Mouse (Mus musculus) ES-CJ7 (cell line): ENCODE data around the gene Cish.

Experiments
- DNase-seq: peaks from one replicate; pipeline ENCODE4 v3.0.0; 2011; ENCODE audit warnings: low read depth, low spot score

The Cish gene

DNA sequence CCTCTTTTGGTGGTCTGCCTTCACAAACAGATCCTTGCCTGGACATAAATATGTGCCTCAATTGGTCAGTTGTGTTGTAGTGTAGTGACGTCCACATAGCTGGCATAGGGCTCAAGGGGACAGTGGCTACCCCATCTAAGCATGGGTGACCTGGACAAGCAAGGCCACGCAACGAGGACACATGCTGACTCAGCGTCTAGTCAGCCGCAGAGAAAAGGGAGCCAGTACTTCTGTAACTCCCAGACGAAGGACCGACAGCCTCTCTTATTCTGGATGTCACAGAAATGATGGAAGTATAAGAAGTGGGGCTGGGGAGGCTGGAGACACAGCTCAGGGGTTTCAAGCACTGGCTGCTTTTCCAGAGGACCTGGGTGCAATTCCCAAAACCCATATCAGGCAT lies 18.2 kb upstream of the Cish start:
- DNase-seq, result no peak

DNA sequence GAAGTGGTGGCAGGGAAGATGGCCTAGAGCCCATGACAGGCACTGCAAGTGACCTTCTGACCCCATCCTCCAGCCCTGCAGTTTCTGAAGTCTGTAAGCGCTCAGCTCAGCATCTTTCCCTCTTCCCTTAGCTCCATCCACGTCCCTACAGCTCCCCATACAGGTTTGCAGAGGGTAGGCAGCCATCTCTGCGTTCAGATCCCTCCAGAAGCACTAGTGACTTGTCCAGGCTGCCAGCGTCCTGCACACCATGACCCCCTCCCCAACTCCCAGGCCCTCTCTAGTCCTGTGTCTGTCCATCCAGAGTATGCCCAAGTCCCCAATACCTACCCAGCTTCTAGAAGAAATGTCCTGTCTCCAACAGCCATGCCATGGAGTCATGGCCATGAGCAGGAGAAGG lies 17.7 kb upstream of the Cish start:
- DNase-seq, result peak; percentile 34

DNA sequence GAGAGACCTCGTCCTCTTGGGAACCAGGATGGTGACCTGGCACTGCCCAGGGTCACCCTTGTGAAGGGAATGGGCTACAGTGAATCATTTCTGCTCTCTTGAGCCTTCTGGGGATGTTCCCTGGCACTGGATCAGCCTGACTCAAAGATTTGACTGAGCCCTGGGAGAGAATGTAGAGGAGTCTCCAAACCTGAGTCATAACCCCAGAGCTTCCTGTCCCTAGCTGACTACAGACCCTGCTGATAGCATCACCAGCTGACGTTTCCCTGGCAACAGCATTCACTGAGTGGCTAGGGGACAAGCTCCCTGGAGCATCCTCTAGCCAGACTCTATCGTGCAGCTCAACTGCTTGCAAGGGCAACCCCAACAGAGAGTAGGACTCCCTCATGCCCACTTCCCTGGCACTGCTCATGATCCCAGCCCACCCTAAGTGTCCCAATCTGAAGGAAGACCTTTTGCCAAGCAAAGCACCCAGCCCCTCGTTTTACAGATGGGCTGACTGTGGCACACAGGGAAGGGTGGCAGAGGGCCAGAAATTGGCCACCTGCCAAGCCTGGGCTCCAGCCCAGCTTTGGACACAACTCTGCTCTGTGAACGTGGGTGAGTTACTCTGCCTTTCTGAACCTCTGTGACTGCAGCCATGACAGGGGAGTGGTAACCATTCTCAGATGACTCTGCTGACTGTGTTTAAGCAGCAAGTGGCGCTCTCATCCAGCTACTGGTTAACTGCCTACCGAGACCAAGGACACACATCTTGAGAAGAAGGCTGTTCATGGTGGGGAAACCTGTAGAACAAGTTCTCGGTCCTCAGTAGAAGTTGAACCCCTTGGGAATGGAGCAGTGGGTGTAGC lies 17.1 kb upstream of the Cish start:
- DNase-seq, result peak; percentile 38

DNA sequence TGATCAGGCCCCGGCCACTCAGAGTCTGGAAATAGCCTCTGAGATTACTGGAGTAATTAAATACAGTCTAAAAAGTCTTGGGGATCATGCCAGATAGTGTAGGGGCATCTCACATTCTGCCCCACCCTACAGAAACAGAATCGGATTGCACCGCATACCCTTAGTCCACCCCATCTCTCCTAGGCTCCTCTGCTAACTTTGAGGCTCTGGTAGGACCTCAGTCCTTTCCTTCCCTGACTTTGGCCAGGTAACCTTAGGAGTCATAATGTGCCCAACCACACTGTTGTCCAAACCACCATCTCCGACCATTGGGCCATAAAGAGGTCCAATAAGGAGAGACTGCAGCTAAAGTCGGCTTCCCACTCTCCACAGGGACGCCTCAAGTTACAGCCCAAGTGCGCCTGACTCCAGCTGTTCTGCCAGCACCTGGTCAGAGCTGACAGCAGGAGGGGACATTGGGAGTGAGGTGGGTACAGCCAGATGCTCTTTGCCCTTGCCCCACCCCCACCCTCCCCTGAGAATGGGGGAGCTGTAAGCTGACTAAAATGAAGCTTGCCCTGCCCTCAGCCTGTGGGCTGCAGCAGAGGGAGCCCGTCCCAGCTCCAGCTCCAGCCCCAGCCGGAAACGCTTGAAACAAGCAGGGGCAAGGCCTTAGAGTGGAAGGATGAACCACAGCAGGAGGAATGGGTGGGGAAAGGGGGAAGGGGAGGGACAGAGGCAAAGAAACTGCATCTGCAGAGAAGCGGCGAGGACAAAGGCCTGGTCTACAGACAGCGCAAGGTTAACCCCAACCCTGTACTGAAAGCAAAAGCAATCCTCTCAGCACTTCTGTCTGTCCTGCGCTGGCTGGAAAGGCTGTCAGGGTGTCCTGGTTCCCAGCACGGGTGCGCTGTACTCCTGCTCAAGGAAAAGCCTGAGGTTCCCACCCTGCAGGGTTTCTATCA lies 16.2 kb upstream of the Cish start:
- DNase-seq, result peak; percentile 92

DNA sequence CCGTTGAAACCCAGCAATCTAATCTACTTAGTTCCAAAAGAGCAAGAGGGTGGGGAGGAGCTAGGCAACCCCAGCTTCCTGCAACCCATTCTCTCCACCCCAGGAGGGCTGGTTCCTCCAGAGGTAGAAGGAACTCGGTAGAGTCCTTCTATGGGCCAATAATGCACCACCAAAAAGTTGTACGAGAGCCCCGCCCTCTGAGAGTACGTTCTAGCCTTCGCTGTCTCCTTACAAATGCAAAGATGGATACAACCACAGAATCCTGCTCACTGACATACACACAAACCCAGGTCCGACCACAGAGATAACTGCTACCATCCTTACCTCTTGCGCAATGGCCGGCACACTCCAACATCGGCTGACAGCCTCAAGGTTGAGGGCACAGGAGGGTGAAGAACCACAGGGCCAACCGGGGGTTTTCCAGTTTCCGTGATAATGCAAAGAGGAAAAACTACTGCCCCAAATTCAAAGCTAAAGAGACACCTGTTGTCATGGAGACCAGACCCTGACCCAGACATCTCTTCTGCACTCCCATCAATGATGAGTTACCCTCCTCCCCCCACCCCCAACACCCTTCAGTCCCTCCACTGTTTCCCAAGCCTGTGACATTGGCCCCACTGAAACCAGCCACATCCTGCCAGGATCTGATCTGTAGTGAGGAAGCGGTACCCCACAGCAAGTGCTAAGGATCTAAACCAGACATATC lies 15.4 kb upstream of the Cish start:
- DNase-seq, result peak; percentile 94

DNA sequence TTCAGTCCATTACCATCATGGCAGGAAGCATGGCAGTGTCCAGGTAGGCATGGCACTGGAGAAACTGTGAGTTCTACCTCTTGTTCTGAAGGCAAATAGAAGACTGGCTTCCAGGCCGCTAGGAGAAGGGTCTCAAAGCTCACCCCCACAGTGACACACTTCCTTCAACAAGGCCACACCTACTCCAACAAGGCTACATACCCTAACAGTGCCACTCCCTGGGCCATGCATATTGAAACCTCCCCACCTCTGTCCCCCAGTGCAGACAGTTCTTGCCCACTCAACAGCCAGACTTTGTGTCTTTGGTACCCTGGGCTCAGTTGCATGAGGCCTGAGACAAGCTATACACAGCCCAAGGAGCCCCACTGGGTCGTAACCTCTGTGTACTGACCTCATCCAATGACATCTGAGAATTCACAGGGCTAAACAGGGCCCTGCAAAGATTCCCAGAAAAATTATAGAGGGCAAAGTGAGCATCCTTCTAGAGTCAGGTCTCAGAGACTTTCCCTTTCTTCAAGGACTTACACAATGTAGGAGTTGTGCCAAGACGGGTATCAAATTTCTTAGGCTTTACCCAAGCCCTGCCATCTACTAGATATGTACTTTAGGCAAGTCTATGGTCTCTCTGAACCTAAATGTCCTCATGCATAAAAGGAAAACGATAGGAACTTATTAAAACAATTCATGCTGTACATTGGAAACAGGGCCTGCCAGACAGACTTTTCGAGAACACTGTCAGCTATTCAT lies 14.4 kb upstream of the Cish start:
- peak; percentile 49 for DNase-seq

DNA sequence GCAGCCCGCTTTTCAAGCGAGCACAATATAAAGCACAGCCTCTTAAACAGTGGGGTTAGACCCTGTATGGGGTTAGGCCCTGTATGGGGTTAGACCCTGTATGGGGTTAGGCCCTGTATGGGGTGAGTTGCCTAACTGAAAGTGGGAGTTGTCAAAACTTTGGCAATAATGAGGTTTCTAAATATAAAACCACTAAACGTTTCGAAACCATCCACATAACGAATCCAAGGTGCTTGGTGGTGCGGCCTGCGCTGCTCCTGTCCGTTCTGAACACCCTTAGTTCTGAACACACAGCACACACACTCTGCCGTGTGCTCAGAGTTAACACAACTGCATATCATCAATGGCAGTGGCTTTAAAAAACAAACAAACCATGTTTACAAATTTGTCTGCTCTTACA lies 12.9 kb upstream of the Cish start:
- DNase-seq, result no peak

DNA sequence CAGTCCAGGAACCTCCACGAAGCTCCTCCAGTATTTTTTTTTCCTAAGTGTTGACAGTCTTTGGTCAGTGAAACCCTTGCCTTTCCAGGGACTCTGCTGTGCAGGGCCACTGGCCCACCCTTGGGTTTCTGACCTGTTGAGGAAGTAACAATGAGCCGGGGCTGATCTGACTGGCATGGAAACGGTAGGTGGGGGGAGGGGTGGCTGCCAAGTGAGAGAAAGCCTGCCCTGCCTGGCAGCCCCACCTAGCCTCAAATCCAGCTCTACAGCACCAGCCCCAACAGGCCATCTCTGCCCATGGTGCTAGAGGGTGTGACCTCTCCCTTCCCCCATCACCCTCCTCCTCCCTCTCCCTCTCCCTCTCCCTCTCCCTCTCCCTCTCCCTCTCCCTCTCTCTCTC lies 10.8 kb upstream of the Cish start:
- peak; percentile 32 for DNase-seq

DNA sequence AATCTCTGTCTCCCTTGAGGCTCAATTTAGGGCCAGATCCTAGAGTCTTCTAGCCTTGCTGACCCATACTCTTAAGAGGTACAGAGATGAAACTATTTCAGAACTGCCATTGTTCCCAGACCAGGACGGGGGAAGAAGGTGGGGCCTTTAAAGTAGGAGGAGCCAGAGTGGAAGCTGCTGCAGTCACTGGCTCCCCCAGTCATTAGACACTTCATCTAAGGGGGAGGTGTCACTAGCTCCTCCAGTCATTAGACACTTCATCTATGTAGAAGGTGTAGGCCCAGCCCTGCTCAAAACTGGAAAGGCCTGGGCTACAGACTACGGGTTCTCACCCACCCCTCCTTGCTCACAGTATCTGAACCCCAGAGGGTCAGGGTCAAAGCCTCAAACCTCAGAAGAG lies 8.5 kb upstream of the Cish start:
- no peak for DNase-seq

DNA sequence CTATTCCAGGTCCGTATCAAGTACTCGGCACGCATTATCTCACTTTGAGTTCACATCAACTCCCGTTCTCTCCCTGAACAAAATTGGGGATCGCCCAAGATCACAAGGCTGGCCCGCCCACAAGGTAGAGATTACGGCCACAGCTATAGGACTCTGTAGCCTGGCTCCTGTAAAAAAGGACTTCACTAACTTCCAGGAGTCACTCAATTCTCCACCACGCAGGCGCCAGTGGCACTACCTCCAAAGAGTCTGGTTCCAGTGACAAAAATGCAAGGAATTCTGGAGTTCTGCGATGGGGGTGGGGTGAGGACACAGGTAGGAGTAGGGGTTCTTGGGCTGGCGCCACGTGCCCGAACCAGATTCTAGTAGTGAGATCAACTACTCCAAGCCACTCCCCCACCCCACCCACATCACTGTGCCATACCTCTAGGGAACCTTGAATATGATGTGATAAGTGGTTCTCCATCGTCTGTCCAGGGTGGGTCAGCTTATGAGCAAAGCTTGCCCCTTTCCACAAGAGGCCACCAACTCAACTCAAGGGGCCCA lies 7.6 kb upstream of the Cish start:
- no peak for DNase-seq

DNA sequence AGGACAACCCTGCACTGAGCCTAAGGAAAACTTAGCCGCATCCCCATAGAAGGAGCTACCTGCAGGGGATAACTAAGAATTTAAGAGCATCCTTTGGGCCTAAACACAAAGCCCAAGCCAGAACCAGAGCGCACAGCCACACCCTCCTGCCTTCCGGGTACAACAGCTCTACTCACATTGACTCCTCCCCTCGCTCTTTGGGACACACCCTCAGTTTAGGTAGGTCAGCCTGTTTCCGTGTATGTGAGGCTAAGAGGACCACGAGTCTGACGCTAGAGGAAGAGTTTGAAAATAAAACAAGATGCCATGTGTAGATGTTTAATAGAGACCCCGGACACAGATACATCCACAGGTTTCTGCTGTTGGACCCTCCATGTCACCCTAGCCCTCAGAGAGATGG lies 7.1 kb upstream of the Cish start:
- DNase-seq, result peak; percentile 86

DNA sequence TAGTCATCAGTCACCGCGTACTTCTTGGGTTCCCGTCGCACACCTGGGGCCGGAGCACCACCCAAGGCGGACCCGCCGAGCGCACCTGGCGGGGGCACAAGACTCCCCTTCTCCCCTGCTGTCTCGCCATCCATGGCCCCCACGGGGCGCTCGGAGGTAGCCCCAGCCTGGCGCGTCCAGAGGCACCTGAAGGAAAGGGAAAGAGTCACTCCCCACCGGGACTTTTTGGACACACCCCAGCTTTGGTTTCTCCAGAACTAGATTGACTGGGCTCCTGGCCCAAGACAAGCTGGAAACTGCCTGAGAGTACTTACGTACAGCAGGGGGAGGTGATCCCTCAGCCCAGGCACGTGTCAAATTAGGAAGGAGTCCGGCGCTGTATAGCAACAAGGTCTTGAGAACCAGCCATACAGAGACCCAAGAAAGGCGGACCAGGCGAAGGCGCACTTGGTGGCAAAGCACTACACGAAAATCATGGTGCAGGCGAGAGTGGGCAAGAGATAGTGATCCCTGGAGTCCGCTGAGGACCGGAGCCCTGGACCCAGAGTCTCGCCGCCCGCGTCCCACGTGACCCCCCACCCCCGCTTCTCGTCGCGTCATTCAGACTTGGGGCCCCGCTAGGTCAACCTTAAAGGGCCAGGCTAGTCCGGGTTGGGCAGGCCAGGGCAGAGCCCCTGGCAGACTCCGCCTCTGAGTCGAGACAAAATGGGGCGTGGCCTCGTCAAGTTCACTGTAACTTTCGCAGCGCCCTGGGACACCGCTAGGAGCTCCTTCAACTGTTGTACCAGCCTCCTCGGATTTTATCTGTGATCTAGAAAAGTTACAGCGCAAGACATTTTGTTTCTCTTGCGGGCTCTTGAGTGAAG lies 6.4 kb upstream of the Cish start, which contains the start of gene Mapkapk3:
TSS of gene Mapkapk3 (minus strand) at position 667 of the 866 bp plus-strand sequence.
- peak; percentile 81 for DNase-seq

DNA sequence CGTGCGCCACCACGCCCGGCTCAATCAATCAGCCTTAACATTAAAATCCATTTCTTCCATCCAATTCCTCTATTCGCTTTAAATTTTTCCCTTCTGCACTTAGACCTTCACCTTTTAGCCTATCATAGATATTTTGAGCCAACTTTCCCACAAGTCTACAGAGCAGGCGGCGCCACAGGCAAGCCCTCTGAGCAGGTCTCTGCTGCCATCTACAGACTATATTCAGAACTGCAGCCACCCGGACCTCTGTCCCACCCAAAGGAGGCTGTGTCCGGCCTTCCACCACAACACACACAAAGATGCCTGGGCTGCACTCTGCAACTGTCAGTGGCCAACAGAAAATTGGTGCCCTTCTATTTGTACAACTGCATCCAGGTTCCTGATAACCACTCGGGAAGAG lies 4.9 kb upstream of the Cish start:
- DNase-seq, result peak; percentile 56

DNA sequence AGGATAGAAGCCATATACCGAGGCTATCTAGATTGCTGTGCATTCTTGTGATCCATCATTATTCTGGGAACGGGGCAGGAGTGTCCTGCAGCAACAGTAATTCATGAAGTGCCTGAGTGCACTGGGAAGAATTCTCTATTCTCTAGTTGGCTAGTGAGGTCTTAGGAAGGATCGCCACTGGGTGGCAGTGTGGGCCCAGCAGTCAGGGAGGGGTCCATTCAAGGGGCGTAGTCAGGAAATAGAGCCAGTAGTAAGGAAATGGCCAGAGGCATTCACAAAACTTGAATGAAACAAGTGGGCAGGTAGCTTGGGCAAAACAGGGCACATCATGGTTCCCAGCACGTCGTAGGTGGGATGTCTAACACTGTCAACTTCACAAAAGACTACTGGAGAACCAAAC lies 1.6 kb upstream of the Cish start:
- DNase-seq, result peak; percentile 70

DNA sequence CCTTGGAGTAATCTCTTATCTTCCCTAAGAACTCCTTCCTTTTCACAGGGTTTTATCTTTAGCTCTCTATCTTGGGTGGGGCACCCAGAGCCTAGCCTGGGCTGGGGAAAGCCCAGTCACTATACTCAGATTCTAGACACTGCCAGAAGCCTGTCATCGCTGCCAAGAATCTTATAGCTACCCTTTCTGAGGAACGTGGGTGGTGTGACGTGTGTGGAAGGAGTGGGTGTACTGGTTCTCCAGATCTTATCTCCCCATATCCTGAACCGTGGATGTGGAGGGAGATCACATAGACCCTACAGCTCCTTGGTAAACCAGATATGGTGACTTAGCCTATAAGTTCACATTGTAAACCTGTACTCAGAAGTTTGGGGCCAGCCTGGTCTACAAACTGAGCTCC lies 210 bp upstream of the Cish start:
- DNase-seq, result no peak

DNA sequence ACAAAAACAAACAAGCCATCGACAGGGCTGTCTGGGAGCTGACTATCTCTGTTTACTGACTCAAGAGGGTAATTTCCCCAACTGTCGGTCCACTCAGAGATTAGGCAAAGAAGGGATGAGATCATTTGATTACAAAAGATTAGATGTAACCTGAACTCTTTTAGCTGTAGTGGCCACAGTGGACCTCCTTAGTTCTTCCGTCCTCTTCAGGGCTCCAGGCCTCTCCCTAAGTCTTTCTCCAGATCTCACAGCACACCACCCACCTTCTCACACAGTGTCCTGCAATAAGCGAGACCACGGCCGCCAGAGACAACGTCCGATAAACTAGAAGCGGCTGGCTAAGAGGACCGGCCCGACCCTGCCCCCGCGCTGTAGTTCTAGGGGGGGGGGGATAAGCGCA lies 215 bp downstream of the Cish start:
- DNase-seq, result no peak

DNA sequence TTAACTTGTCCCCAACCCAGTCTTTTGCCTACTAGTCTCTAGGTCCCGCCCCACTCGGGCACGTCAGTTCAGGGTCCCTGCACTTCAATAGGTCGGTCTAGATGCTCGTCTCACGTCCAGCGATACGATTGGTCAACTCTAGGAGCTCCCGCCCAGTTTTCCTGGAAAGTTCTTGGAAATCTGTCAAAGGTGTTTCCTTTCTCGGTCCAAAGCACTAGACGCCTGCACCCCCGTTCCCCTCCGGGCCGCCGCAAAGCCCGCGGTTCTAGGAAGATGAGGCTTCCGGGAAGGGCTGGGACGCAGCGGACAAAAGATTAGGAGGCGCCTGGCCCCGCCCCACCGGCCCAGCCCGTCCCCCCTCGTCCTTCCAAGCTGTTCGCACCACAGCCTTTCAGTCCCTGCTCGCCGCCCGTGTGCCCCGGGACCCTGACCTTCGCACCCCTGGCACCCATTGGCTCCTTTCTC lies 707 bp downstream of the Cish start:
- peak; percentile 96 for DNase-seq

DNA sequence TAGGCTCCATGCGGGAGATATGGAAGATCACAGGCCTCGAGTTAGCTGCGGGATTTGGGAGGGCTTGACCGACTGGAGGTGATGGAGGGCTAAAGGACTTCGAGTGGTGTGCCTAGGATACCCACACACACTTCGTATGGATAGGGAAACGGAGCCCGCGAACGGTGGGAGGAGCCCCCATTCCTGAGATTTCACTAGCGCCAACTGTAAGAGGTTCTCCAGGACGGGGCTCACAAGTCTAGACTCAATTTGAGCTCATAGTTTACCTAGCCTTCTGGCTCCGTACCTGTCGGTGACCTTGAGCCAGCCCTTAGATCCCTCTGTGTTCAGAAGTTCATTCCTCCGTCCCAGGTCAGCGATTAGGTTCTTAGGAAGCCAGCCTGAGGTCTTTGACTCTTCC lies 1.2 kb downstream of the Cish start:
- DNase-seq, result no peak

DNA sequence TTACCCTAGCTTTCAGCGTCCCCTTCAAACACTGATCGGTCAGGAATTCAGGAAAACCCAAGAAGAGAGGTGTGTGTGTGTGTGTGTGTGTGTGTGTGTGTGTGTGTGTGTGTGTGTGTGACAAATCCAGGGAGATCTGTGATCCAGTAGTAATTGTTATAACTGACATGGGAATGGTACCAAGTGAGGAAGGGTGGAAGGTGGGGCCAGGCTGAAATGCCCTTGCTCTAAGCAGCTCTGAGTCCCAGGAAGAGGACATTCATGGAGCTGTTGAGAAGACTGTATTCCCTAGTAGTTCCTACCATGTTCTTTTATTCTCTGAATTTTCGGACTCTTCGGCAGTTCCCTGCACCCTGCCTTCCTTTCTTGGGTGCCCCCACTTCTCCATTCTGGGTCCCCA lies 1.8 kb downstream of the Cish start:
- no peak for DNase-seq
